Mouse (Mus musculus): ENCODE data around the gene Snrnp200.

DNA sequence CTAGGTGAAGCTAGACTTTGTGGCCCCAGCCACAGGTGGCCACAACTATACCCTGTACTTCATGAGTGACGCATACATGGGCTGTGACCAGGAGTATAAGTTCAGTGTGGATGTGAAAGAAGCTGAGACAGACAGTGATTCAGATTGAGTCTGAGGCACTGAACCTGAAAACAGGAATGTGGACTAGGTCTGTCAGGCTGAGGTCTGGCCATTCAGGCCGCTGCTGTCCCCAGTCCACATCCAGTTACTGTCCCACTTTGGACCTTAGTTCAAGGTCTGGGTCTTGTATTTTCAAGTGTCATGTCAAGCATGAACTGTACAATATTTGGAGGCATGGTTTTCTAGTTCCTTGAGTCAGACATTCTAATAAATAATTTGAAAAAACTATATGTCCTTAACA lies 31.9 kb downstream of the Snrnp200 start:
- TF ChIP-seq GATA1 (IDR thresholded peaks at IDR 0.05; ENCODE audit: low read length) = no peak
- TF ChIP-seq TAL1 (IDR thresholded peaks at IDR 0.05; ENCODE audit: low read length) = no peak
